Mouse (Mus musculus) CD4-positive helper T cell, adult 2 months (primary cell): ENCODE results near the gene Phf5a.
"Not testable (repeated sequence)": the region's sequence is repeated elsewhere in the genome, so short reads cannot be mapped to it uniquely, and the experiment has no call there.

ENCODE experiments used
- DNase-seq: peaks from one replicate; pipeline ENCODE4 v3.0.0-alpha.2; 2012; ENCODE audit warnings: low read depth, missing footprints, low spot score

The Phf5a gene

GRCm38 (mm10) chr15:81871604-81872261, at the start of gene Phf5a:
Gene Phf5a (minus strand): TSS chr15:81871911.
- peak; percentile 98 for DNase-seq

- DNase-seq: no peak
Measured at GRCm38 (mm10) chr15:81921255-81921654, 49.5 kb upstream of the Phf5a start.

- no peak for DNase-seq
Measured at GRCm38 (mm10) chr15:81920546-81921217, 49.0 kb upstream of the Phf5a start.

GRCm38 (mm10) chr15:81919062-81919461, 47.4 kb upstream of the Phf5a start:
- DNase-seq: no peak

GRCm38 (mm10) chr15:81917621-81918463, 46.1 kb upstream of the Phf5a start:
- DNase-seq: peak; percentile 67

DNA sequence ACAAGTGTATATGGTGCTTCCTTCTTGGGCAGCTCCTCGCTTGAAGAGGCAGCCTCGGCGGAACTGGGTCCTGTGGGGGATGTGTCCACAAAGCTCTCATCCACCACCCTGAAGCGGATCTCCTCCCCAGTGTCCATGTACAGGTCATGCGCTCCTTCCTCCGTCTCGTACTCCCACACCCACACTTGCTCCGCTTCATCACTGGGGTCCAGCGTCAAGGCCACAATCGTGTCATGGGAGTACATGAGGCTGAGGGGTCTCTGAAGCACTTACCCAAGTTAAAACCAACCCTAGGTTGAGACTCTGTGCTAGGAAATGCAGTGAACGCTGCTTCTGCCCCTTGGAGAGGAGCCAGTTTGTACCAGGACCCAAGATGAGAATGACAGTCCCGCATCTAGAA, 45.5 kb upstream of the Phf5a start:
- DNase-seq: no peak

DNA sequence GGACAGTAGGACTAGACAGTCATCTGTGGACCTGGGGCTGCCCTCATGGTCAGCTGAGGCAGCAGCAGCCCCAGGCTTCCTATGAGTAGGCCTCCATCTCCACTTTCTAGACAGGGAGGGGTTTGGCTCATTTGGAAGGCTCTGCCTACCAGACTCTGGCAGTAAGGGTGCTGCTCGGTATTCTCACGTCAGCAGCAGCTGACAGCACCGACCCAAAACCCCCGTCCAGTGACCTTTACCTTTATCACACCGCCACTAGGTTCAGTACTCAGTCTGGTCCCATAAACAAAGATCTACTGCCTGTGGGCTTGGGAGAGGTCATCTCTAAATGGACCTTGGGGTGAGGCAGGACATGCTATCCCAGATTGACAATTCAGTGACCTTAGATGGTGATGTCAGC, 44.0 kb upstream of the Phf5a start:
- no peak for DNase-seq

GRCm38 (mm10) chr15:81914668-81915067, 43.0 kb upstream of the Phf5a start:
- no peak for DNase-seq

- DNase-seq: no peak
Measured at GRCm38 (mm10) chr15:81912498-81912897, 40.8 kb upstream of the Phf5a start.

GRCm38 (mm10) chr15:81908767-81909166, 37.1 kb upstream of the Phf5a start:
- DNase-seq: not testable (repeated sequence)

DNA sequence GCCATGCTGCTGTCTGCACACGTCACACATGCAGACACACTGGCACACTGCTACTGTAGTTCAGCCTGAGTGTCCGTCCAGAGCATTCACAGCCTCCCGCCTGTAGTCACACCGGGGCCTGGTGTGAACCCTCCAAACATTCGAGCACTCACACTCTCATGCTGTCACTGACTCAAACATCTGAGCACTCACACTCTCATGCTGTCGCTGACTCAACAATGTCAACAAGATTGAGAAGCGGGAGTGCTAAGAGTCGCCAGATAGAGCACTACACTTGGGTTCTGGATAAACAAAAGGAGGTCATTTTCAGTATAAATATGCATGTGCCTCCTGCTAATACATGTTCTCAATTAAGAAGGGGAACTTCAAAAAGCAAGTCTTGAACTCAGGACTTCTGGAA, 36.2 kb upstream of the Phf5a start:
- no peak for DNase-seq

- DNase-seq: peak; percentile 70
Measured at GRCm38 (mm10) chr15:81904939-81905338, 33.2 kb upstream of the Phf5a start.

DNA sequence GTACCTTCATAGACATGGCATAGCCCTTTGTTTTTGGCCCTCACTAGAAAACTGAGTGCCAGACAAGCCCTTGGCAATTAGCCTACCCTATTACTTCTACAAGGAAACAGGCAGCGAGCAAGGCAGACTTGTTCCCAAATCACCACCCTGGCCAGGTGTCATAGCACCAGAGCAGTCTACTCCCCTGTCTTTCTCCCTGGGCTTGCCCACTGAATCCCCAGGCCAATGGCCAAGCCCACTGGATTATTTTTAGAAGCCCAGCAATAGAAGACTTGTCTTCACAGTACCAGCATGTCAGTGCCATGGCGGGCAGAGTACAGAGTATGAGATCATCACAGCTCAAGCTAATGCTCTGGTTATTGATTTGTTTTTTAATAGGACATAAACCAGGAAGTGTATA, 27.0 kb upstream of the Phf5a start:
- DNase-seq: no peak

- no peak for DNase-seq
Measured at GRCm38 (mm10) chr15:81897607-81898285, 26.0 kb upstream of the Phf5a start.

- DNase-seq: no peak
Measured at GRCm38 (mm10) chr15:81896407-81896806, 24.7 kb upstream of the Phf5a start.

- no peak for DNase-seq
Measured at GRCm38 (mm10) chr15:81894002-81894401, 22.3 kb upstream of the Phf5a start.

DNA sequence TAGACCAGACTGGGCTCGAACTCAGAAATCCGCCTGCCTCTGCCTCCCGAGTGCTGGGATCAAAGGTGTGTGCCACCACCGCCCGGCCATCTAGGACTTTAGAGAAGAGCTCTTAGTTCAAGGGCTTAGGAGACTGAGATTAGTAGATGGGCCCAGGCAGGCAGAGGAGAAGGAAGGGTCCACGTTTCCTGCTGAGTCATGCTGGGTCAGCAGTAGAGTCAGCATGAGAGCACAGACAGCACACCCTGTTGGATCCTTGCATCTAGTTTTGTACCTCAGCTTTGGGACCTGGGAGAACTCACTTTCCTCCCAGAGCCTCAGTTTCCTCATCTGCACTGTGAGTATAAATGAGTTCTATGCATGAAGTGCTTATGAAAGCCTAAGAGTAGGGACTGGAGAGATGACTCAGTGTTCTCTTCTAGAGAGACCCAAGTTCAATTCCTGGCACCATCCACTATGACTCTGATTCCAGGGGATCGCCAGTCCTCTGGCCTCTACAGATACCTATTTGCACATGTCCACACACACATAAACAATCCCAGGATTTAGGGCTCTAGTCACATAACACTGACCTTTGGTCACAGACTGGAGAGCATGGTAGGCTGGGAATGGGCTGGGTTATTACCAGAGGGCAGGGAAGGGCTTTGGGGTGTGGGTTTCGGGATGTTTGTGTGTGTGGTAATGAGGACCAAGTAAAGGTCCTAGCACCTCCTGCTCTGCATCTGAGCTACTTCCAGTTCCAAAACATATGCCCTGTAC, 20.3 kb upstream of the Phf5a start:
- DNase-seq: no peak

DNA sequence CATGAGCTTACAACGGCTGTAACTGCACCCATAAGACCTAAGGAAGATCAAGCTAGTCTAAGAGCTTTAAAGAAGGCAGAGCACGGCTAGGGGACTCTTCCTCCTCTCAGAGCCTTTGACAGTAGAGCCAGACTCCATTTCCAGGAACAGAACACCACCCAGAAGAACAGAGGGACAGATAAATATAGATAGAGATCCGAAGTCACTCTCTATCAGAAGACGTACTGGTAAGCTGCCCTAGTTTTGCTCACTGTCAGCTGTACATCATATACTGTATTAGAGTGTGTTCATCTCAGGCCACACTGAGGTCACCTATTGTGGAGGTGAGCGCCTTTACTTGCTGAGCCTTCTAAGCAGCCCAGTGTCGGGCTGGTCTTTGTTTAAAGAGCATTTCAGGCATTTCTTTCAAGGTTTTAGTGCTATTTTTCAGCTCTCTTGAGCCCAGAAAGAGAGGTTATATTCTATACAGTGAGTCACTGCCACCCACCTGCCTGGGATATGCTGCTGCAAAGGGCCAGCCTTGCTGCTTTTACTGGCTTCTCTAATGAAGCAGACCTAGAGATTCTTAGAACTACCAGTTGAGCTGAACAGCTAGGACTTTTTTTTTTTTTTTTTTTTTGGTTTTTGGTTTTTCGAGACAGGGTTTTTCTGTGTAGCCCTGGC, 19.6 kb upstream of the Phf5a start:
- DNase-seq: no peak

DNA sequence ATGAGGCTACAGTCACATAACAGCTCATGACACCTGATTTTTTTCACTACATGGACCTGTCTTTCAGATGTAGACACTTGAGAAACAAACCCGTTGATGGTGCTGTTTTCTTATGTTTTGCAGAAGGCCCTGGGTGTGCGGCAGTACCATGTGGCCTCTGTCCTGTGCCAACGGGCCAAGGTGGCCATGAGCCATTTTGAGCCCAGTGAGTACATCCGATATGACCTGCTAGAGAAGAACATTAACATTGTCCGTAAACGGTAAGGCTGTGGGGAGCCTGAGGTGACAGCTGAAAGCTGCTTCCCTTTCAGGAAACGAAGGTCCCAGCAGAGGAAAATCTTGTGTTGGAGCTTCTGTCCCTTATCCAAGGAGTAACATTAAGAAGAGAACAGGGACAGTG, 17.5 kb upstream of the Phf5a start:
- no peak for DNase-seq

GRCm38 (mm10) chr15:81886795-81887550, 15.3 kb upstream of the Phf5a start:
- DNase-seq: no peak
